Mouse (Mus musculus) limb, embryonic 14.5 days (tissue): ENCODE measurements at regions not wholly inside any gene's neighbourhood (a gene's known extent, or its start where the extent isn't known, plus 50 kb on each side); places are given as distances from the start of the nearest gene placed in this dataset.
"Not testable (repeated sequence)": the region's sequence is repeated elsewhere in the genome, so short reads cannot be mapped to it uniquely, and the experiment has no call there.

ENCODE experiments used
- ATAC-seq: fragments of 200-750 bp; cut with Nextera tagmentation; 2 replicates; pipeline ENCODE4 v1.8.0; 2017; ENCODE audit warnings: low read depth, moderate number of reproducible peaks, moderate TSS enrichment; ENCODE audit not compliant: low FRiP score
- DNase-seq: peaks from one replicate; pipeline ENCODE4 v3.0.0-alpha.2; 2015; ENCODE audit warnings: low spot score
- H3K27ac ChIP-seq: fragments of 300-500 bp; sonication (generic); replicated peaks from 2 replicates; pipeline ENCODE4 v1.5.1; 2014; ENCODE audit warnings: low read depth, mild to moderate bottlenecking, low read length, moderate library complexity, mixed read lengths
- H3K27me3 ChIP-seq: fragments of 300-500 bp; sonication (generic); 2 replicates; pipeline ENCODE4 v1.6.1; 2014; ENCODE audit warnings: low read length, mixed read lengths; ENCODE audit not compliant: control insufficient read depth, insufficient read depth
- H3K36me3 ChIP-seq: fragments of 300-500 bp; sonication (generic); 2 replicates; pipeline ENCODE4 v1.6.1; 2014; ENCODE audit warnings: mild to moderate bottlenecking, low read length, moderate library complexity, mixed read lengths; ENCODE audit not compliant: control insufficient read depth, insufficient read depth
- H3K4me1 ChIP-seq: fragments of 300-500 bp; sonication (generic); 2 replicates; pipeline ENCODE4 v1.6.1; 2014; ENCODE audit warnings: antibody characterized with exemption, low read length, mixed read lengths; ENCODE audit not compliant: control insufficient read depth, insufficient read depth
- H3K4me2 ChIP-seq: fragments of 300-500 bp; sonication (generic); replicated peaks from 2 replicates; pipeline ENCODE4 v1.6.1; 2014; ENCODE audit warnings: low read depth, mild to moderate bottlenecking, low read length, moderate library complexity; ENCODE audit not compliant: severe bottlenecking
- H3K4me3 ChIP-seq: fragments of 300-500 bp; sonication (generic); replicated peaks from 2 replicates; pipeline ENCODE4 v1.5.1; 2014; ENCODE audit warnings: low read length
- H3K9ac ChIP-seq: fragments of 300-500 bp; sonication (generic); 2 replicates; pipeline ENCODE4 v1.6.1; 2014; ENCODE audit warnings: mild to moderate bottlenecking, low read depth, low read length, moderate library complexity; ENCODE audit not compliant: severe bottlenecking
- H3K9me3 ChIP-seq: fragments of 300-500 bp; sonication (generic); 2 replicates; pipeline ENCODE4 v1.6.1; 2016; ENCODE audit warnings: low read length; ENCODE audit not compliant: control insufficient read depth
- POLR2A ChIP-seq: fragments of 200-500 bp; IDR thresholded peaks from 2 replicates; pipeline ENCODE4 v1.8.0; 2012; ENCODE audit warnings: inconsistent platforms, mild to moderate bottlenecking, moderate library complexity, borderline replicate concordance; ENCODE audit not compliant: insufficient read depth, insufficient read length; ENCODE audit errors: extremely low read depth
- WGBS: fragments of 180-500 bp; shearing (Covaris S2); extraction: QIAGEN DNeasy Blood & Tissue Kit; methylation state at CpG from one replicate; pipeline ENCODE4 v1.1.7; 2014; 5-methylcytosine and 5-hydroxymethylcytosine counted together

DNA sequence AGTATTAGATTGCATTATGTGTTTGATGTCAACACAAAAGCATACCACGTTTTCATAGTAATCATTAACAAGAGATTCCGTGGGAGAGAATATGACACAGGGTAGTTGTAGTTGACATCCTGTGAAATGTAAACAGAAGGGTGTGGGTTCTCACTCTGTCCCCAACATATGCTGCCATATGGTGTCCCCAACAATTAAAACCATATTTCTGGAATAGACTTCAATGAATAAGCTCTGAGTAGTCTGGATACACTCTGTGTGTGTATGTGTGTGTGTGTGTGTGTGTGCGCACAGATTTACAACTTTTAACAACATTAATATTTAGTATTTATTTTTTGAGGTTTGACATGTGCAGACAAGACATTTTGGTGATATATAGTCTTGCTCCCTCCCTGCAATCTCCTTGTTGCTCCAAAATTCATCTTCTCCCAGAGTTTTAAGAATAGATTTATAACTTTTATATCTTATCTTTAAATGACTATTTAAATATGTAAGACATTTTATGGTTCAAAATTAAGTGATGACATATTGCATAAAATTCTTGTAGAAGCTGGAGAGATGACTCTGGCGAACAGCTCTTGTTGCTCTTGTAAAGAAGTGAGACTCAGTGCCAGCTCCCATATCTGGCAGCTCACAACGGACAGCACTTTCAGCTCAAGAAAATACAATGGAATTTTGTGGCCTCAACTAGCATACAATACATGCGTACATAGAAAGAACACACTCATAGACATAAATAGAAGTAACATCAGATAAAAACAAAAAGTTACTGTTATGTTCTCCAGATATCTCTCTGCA is 162.6 kb upstream of the Tram1l1 start:
- no peak overlapping the region for H3K4me2 ChIP-seq
- 80% methylated on average over 6 of the region's 6 CpGs for WGBS
- H3K9me3 ChIP-seq = no peaks in the 10 kb centered on the region
- no peak overlapping the region for H3K9ac ChIP-seq
- H3K27me3 ChIP-seq = no peaks in the 10 kb centered on the region
- no peak overlapping the region for H3K27ac ChIP-seq
- DNase-seq (peak; percentile 5), ATAC-seq (no peak)
- H3K4me3 ChIP-seq = no peak overlapping the region
- TF ChIP-seq POLR2A = no peak
- H3K4me1 ChIP-seq = no peaks in the 10 kb centered on the region
- H3K36me3 ChIP-seq = no peaks in the 10 kb centered on the region

DNA sequence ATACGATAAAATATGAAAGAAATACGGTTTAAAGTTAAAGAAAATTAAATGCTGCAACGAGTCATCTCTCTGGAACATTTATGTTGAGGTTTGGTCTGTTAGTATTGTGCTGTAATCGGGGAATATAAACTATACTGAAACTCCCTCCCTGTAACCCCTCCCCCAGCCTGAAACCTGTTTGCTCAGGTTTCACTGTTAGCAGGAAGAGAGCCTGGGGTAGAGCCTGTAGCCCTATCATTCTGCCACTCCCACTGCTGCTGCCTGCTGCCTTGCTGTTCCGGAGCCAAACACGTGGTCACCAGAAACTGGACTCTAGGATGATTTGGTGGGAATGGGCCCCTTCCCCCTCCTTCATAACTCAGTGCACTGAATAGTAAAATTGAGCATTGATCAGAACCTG is 127.3 kb upstream of the Tram1l1 start:
- not testable (repeated sequence) for H3K27me3 ChIP-seq, DNase-seq
- 55% methylated on average over 6 of the region's 6 CpGs for WGBS

DNA sequence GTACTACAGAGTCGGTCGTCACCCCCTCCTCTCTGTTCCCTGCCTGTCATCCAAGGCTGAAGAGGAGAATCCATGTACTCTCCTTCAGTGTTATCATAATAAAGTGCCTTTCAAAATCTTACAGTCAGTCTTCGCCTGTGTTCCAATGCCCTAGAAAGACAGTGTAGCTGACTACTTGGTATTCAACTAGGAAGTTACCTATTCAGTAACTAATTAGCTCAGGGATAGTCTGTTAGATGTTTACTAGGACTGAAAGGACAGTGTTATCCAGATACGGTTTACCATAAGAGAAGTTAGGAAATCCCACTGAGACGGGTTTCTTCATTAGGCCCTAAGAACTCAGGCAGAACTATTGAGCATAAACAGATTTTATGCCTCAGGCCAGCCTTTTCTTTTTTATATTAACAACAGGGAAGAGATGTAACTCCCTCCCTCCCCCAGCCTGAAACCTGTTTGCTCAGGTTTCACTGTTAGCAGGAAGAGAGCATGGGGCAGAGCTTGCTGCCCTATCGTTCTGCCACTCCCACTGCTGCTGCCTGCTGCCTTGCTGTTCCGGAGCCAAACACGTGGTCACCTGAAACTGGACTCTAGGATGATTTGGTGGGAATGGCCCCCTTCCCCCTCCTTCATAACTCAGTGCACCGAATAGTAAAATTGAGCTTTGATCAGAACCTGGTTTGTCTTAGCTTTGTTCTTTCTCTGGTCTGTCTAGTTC is 120.3 kb upstream of the Tram1l1 start:
- 70% methylated on average over 9 of the region's 9 CpGs for WGBS
- DNase-seq, H3K4me1 ChIP-seq, H3K27me3 ChIP-seq, H3K27ac ChIP-seq, ATAC-seq, H3K36me3 ChIP-seq, H3K9ac ChIP-seq, H3K4me2 ChIP-seq, H3K9me3 ChIP-seq, H3K4me3 ChIP-seq: not testable (repeated sequence)

More for the DNA sequence above, 127.3 kb upstream of the Tram1l1 start:
- H3K9ac ChIP-seq, H3K4me1 ChIP-seq, ATAC-seq, H3K4me2 ChIP-seq, H3K27ac ChIP-seq, H3K36me3 ChIP-seq, H3K4me3 ChIP-seq, H3K9me3 ChIP-seq: not testable (repeated sequence)

DNA sequence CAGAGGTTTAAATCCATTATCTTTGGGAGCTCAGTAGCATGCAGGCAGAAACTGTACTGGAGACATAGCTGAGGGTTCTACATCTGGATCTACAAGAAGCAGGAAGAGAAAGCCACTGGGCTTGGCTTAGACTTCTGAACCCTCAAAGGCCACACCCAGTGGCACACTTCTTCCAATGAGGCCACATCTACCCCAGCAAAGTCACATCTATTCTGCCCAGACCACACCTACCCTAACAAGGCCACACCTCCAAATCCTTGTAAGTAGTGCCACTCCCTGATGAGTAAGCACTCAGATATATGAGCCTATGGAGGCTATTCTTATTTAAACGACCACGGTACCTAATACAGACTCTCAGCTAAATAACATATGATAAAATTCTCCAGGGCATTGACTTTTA is 103.5 kb upstream of the Tram1l1 start:
- no peaks in the 10 kb centered on the region for H3K36me3 ChIP-seq
- 88% methylated on average over 2 of the region's 2 CpGs for WGBS
- no peak for TF ChIP-seq POLR2A

DNA sequence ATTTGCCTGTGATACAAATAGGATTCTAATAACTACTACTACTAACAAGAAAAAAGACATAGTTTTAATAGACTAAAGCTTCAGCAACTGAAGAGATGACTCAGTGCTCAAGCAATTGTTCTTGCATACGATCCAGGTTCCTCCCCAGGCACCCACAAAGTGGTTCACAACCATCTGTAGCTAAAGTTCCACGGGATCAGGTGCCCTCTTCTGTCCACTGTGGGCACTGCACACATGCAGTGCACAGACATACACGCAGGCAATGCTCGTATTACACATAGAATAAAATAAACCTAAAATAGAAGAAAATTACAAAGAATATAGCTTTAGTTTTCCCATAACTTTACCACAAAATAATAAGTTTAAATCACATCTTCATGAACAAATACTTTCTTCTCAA is 94.7 kb upstream of the Tram1l1 start:
- no peak overlapping the region for H3K4me3 ChIP-seq
- H3K9me3 ChIP-seq = no peaks in the 10 kb centered on the region
- DNase-seq = no peak
- no peak overlapping the region for H3K27ac ChIP-seq
- TF ChIP-seq POLR2A = no peak
- H3K4me2 ChIP-seq = no peak overlapping the region
- no peak for ATAC-seq
- 69% methylated on average over 4 of the region's 4 CpGs for WGBS
- no peaks in the 10 kb centered on the region for H3K36me3 ChIP-seq
- H3K4me1 ChIP-seq = no peaks in the 10 kb centered on the region
- no peaks in the 10 kb centered on the region for H3K27me3 ChIP-seq
- H3K9ac ChIP-seq = no peak overlapping the region

More for the DNA sequence above, 103.5 kb upstream of the Tram1l1 start:
- no peak for DNase-seq
- no peaks in the 10 kb centered on the region for H3K4me1 ChIP-seq
- no peaks in the 10 kb centered on the region for H3K9me3 ChIP-seq
- no peak overlapping the region for H3K27ac ChIP-seq
- no peak overlapping the region for H3K9ac ChIP-seq
- H3K4me2 ChIP-seq = no peak overlapping the region
- no peak for ATAC-seq
- H3K4me3 ChIP-seq = no peak overlapping the region
- H3K27me3 ChIP-seq = no peaks in the 10 kb centered on the region
